Mouse (Mus musculus): ENCODE measurements around the gene Rag1. TPM values are rescaled to one million over a fixed set of nuclear protein-coding genes. Genes with fewer than 3 reads are reported as not detected.

Gene Rag1
- polyA plus RNA-seq (2012; rRNA removed), result 0.21 and 0.29 TPM in 2 replicates

GRCm38 (mm10) chr2:101649114-101649671, at the start of gene Rag1, which contains the start of gene B230118H07Rik:
Gene Rag1 (minus strand): TSS chr2:101649501.
Gene B230118H07Rik (minus strand): TSS chr2:101649532.
- no peaks in the 10 kb centered on the region for H3K27me3 ChIP-seq (ENCODE audit: control insufficient read depth, insufficient read depth, low read length)
- H3K4me1 ChIP-seq (ENCODE audit: control insufficient read depth, insufficient read depth, low read length), result peaks cover 11% of the 10 kb centered on the region
- TF ChIP-seq CTCF (IDR thresholded peaks at IDR 0.05; ENCODE audit: borderline replicate concordance, insufficient read depth, low read depth, low read length), result no peak
- no peak for TF ChIP-seq POLR2A (IDR thresholded peaks at IDR 0.05; ENCODE audit: borderline replicate concordance, insufficient read depth, low read length)
- WGBS, result 3% methylated on average over 8 of the region's 8 CpGs
- peak; percentile 78 to 92 for DNase-seq
- H3K4me3 ChIP-seq (replicated peaks; ENCODE audit: insufficient read depth, low read depth, low read length), result peak within 1 kb of the TSS; percentile 41
- peak within 1 kb of the TSS; percentile 73 for H3K27ac ChIP-seq (ENCODE audit: insufficient read depth, low read length)

- DNase-seq, result no peak
- H3K4me3 ChIP-seq (replicated peaks; ENCODE audit: insufficient read depth, low read depth, low read length), result no peak overlapping the region
- no peak overlapping the region for H3K27ac ChIP-seq (ENCODE audit: insufficient read depth, low read length)
- H3K27me3 ChIP-seq (ENCODE audit: control insufficient read depth, insufficient read depth, low read length), result no peaks in the 10 kb centered on the region
- TF ChIP-seq POLR2A (IDR thresholded peaks at IDR 0.05; ENCODE audit: borderline replicate concordance, insufficient read depth, low read length) (no peak), CTCF (IDR thresholded peaks at IDR 0.05; ENCODE audit: borderline replicate concordance, insufficient read depth, low read depth, low read length) (no peak)
- H3K4me1 ChIP-seq (ENCODE audit: control insufficient read depth, insufficient read depth, low read length), result no peaks in the 10 kb centered on the region
- WGBS, result 88% methylated on average over 7 of the region's 7 CpGs
Observed at GRCm38 (mm10) chr2:101695584-101695983, 46.3 kb upstream of the Rag1 start.

DNA sequence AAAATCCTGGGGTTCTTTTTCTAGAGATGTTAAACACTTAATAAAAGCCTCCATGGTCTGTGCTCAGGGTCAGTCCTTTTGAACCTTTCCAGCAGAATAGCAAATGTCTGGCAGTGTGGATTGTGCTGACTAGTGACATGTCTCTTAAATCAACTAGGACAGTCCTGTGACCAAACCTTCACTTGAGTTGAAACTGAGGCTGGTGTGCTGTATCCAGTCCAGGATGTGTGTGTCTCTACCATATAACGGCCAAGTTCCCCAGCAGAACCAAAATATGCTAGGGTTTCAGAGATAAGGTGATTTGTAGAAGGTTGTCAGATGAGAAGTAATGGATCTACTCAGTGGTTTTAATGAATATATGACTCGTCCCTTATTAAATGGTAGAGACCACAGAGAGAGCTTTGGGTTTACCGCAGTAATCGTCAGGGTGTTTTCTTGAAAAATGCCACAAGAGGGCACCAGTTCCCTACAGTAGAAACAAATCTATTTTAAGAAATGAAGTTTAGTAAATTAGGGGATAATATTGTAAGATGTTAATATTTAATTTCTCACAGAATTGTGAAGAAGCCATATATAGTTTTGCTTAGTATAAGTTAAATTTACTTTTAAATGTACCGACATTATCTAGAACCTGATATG, 44.4 kb upstream of the Rag1 start:
- H3K27ac ChIP-seq (ENCODE audit: insufficient read depth, low read length), result no peak overlapping the region
- peak in 1 of 2 experiments; percentile 14 for DNase-seq
- no peaks in the 10 kb centered on the region for H3K4me1 ChIP-seq (ENCODE audit: control insufficient read depth, insufficient read depth, low read length)
- TF ChIP-seq POLR2A (IDR thresholded peaks at IDR 0.05; ENCODE audit: borderline replicate concordance, insufficient read depth, low read length), result no peak
- peak; percentile 37; the same call in 1 of the 2 replicates for TF ChIP-seq CTCF (IDR thresholded peaks at IDR 0.05; ENCODE audit: borderline replicate concordance, insufficient read depth, low read depth, low read length)
- H3K4me3 ChIP-seq (replicated peaks; ENCODE audit: insufficient read depth, low read depth, low read length), result no peak overlapping the region
- H3K27me3 ChIP-seq (ENCODE audit: control insufficient read depth, insufficient read depth, low read length), result no peaks in the 10 kb centered on the region
- WGBS, result 52% methylated on average over 5 of the region's 5 CpGs

GRCm38 (mm10) chr2:101693043-101693442, 43.7 kb upstream of the Rag1 start:
- 47% methylated on average over 4 of the region's 4 CpGs for WGBS
- Histone ChIP-seq H3K27ac (ENCODE audit: insufficient read depth, low read length) (no peak overlapping the region), H3K4me1 (ENCODE audit: control insufficient read depth, insufficient read depth, low read length) (no peaks in the 10 kb centered on the region), H3K27me3 (ENCODE audit: control insufficient read depth, insufficient read depth, low read length) (no peaks in the 10 kb centered on the region), H3K4me3 (replicated peaks; ENCODE audit: insufficient read depth, low read depth, low read length) (no peak overlapping the region)
- no peak for TF ChIP-seq POLR2A (IDR thresholded peaks at IDR 0.05; ENCODE audit: borderline replicate concordance, insufficient read depth, low read length)
- TF ChIP-seq CTCF (IDR thresholded peaks at IDR 0.05; ENCODE audit: borderline replicate concordance, insufficient read depth, low read depth, low read length), result no peak
- no peak for DNase-seq

GRCm38 (mm10) chr2:101690252-101690827, 41.0 kb upstream of the Rag1 start:
- TF ChIP-seq POLR2A (IDR thresholded peaks at IDR 0.05; ENCODE audit: borderline replicate concordance, insufficient read depth, low read length) (no peak), CTCF (IDR thresholded peaks at IDR 0.05; ENCODE audit: borderline replicate concordance, insufficient read depth, low read depth, low read length) (no peak)
- 84% methylated on average over 9 of the region's 9 CpGs for WGBS
- DNase-seq, result no peak

GRCm38 (mm10) chr2:101688011-101688410, 38.7 kb upstream of the Rag1 start:
- TF ChIP-seq POLR2A (IDR thresholded peaks at IDR 0.05; ENCODE audit: borderline replicate concordance, insufficient read depth, low read length) (no peak), CTCF (IDR thresholded peaks at IDR 0.05; ENCODE audit: borderline replicate concordance, insufficient read depth, low read depth, low read length) (no peak)
- Histone ChIP-seq H3K27ac (ENCODE audit: insufficient read depth, low read length) (no peak overlapping the region), H3K4me1 (ENCODE audit: control insufficient read depth, insufficient read depth, low read length) (no peaks in the 10 kb centered on the region), H3K4me3 (replicated peaks; ENCODE audit: insufficient read depth, low read depth, low read length) (no peak overlapping the region), H3K27me3 (ENCODE audit: control insufficient read depth, insufficient read depth, low read length) (no peaks in the 10 kb centered on the region)
- DNase-seq, result no peak
- WGBS, result 53% methylated on average over 5 of the region's 5 CpGs

More at GRCm38 (mm10) chr2:101690252-101690827, 41.0 kb upstream of the Rag1 start:
- Histone ChIP-seq H3K4me3 (replicated peaks; ENCODE audit: insufficient read depth, low read depth, low read length) (no peak overlapping the region), H3K27ac (ENCODE audit: insufficient read depth, low read length) (no peak overlapping the region), H3K4me1 (ENCODE audit: control insufficient read depth, insufficient read depth, low read length) (no peaks in the 10 kb centered on the region), H3K27me3 (ENCODE audit: control insufficient read depth, insufficient read depth, low read length) (no peaks in the 10 kb centered on the region)

- no peak for TF ChIP-seq CTCF (IDR thresholded peaks at IDR 0.05; ENCODE audit: borderline replicate concordance, insufficient read depth, low read depth, low read length)
- Histone ChIP-seq H3K27ac (ENCODE audit: insufficient read depth, low read length) (no peak overlapping the region), H3K4me1 (ENCODE audit: control insufficient read depth, insufficient read depth, low read length) (no peaks in the 10 kb centered on the region), H3K27me3 (ENCODE audit: control insufficient read depth, insufficient read depth, low read length) (no peaks in the 10 kb centered on the region), H3K4me3 (replicated peaks; ENCODE audit: insufficient read depth, low read depth, low read length) (no peak overlapping the region)
- peak; percentile 20 to 37 for DNase-seq
- 17% methylated on average over 12 of the region's 12 CpGs for WGBS
Observed at GRCm38 (mm10) chr2:101684421-101684820, 35.1 kb upstream of the Rag1 start.

Measured in cerebellum, adult 2 months (tissue).